Mouse (Mus musculus): ENCODE data around the gene Plekho1. TPM values are rescaled to one million over a fixed set of nuclear protein-coding genes. Genes with fewer than 3 reads are reported as not detected.

The Plekho1 gene
- total RNA-seq, 2 experiments from 2014 or later: 92.3 to 93.0 TPM

GRCm38 (mm10) chr3:96015681-96016080 is 19.9 kb upstream of the Plekho1 start:
- intact Hi-C loops (cut with DNase I): no loop called here
- no peak for DNase-seq

GRCm38 (mm10) chr3:96012805-96013204 is 17.0 kb upstream of the Plekho1 start:
- DNase-seq: no peak
- intact Hi-C loops (cut with DNase I): no loop called here

- intact Hi-C loops (cut with DNase I): no loop called here
- no peak for DNase-seq
Observed at GRCm38 (mm10) chr3:96008463-96008862, 12.7 kb upstream of the Plekho1 start.

- intact Hi-C loops (cut with DNase I): no loop called here
- no peak for DNase-seq
Observed at GRCm38 (mm10) chr3:96001560-96001959, 5.8 kb upstream of the Plekho1 start.

- DNase-seq: no peak
- intact Hi-C loops (cut with DNase I): no loop called here
Observed at GRCm38 (mm10) chr3:96000921-96001501, 5.2 kb upstream of the Plekho1 start.

- DNase-seq: peak in 1 of 2 experiments; percentile 33
- intact Hi-C loops (cut with DNase I): no loop called here
Observed at GRCm38 (mm10) chr3:96000080-96000632, 4.4 kb upstream of the Plekho1 start.

GRCm38 (mm10) chr3:95999308-96000079 is 3.7 kb upstream of the Plekho1 start:
- no peak for DNase-seq
- intact Hi-C loops (cut with DNase I): no loop called here

- DNase-seq: peak in 1 of 2 experiments; percentile 34
- intact Hi-C loops (cut with DNase I): loop anchor here (2.0 kb wide), 1 partner anchor 30 kb away; no protein-coding TSS in a partner anchor
Observed at GRCm38 (mm10) chr3:95997203-95997721, 1.5 kb upstream of the Plekho1 start.

GRCm38 (mm10) chr3:95996451-95997073 is 761 bp upstream of the Plekho1 start:
- intact Hi-C loops (cut with DNase I): loop anchor here (2.0 kb wide), 1 partner anchor 30 kb away; no protein-coding TSS in a partner anchor

GRCm38 (mm10) chr3:95994975-95995801 is 613 bp downstream of the Plekho1 start:
- intact Hi-C loops (cut with DNase I): no loop called here
- peak in 1 of 2 experiments; percentile 61 for DNase-seq

More at GRCm38 (mm10) chr3:95996451-95997073, 761 bp upstream of the Plekho1 start:
- no peak for DNase-seq

GRCm38 (mm10) chr3:95994381-95994846 is 1.4 kb downstream of the Plekho1 start:
- peak in 1 of 2 experiments; percentile 40 for DNase-seq
- intact Hi-C loops (cut with DNase I): no loop called here

- DNase-seq: peak; percentile 49 to 54
- intact Hi-C loops (cut with DNase I): no loop called here
Observed at GRCm38 (mm10) chr3:95993881-95994280, 1.9 kb downstream of the Plekho1 start.

GRCm38 (mm10) chr3:95992990-95993603 is 2.7 kb downstream of the Plekho1 start:
- intact Hi-C loops (cut with DNase I): no loop called here
- DNase-seq: peak; percentile 38 to 43

- DNase-seq: no peak
- intact Hi-C loops (cut with DNase I): no loop called here
Observed at GRCm38 (mm10) chr3:95990413-95990941, 5.3 kb downstream of the Plekho1 start.

GRCm38 (mm10) chr3:95988969-95989368 is 6.8 kb downstream of the Plekho1 start:
- DNase-seq: peak in 1 of 2 experiments; percentile 51
- intact Hi-C loops (cut with DNase I): no loop called here

- DNase-seq: no peak
- intact Hi-C loops (cut with DNase I): no loop called here
Observed at GRCm38 (mm10) chr3:95988138-95988537, 7.7 kb downstream of the Plekho1 start.

- intact Hi-C loops (cut with DNase I): no loop called here
- no peak for DNase-seq
Observed at GRCm38 (mm10) chr3:95987386-95988110, 8.3 kb downstream of the Plekho1 start.

- DNase-seq: no peak
- intact Hi-C loops (cut with DNase I): no loop called here
Observed at GRCm38 (mm10) chr3:95986984-95987383, 8.8 kb downstream of the Plekho1 start.
